Mouse (Mus musculus) ovary, postnatal 36 days (tissue): Measurements from ENCODE around the gene Commd8.

ENCODE experiments used
- DNase-seq: peaks from one replicate; pipeline ENCODE4 v3.0.0; 2022; ENCODE audit warnings: low spot score, mixed read lengths

The Commd8 gene

GRCm38 (mm10) chr5:72167594-72168284 is at the start of gene Commd8:
TSS of gene Commd8 (minus strand) at chr5:72168189.
- peak; percentile 94 for DNase-seq

- DNase-seq, result no peak
Observed at GRCm38 (mm10) chr5:72211741-72212140, 43.8 kb upstream of the Commd8 start.

GRCm38 (mm10) chr5:72210812-72211139 is 42.8 kb upstream of the Commd8 start:
- DNase-seq, result no peak

DNA sequence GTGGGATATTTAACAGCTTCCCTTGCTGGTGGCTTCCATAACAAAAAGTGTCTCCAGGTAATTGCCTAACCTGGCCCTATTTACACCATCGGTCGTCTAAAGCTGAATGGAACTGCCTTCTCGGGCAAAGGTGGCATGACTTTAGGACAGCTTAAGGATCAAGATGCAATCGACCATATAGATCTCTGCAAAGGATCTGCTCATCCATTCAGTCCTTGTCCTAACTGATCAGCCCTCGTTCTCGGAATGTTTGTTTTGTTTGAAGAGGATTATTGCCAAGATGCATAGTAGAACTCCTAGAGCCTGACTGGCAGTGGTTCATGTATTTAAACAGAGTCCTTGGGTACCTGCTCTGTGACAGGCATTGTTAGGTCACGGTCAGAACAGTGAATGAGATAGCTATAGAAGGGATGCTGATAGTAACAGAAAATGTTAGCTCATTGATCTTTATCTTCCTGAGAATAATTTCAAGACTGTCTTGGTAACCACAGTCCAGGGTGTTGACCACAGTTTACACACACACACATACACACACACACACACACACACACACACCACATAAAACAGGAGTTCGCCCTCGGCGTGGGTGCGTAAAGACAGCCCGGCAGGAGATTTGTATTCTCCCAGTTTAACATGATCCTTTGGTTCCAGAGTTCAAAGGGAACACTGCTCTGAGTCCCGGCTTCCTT is 42.3 kb upstream of the Commd8 start:
- DNase-seq, result no peak

DNA sequence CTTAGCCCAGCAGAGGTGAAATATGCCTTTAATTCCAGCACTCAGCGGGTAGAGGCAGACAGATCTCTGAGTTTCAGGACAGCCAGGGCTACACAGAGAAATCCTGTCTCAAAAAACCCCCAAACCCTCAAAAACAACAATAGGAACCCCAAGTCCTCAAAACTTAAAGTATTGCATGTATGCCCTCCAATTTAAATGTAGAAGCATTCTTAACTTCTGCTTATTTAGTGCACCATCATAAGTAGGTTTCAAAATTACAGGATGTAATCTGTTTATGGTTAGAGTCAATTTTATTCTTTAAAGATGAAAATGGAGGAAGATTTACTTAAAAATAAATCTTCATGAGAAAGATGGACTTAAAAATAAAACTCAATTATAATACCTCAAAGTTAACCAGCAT is 40.5 kb upstream of the Commd8 start:
- no peak for DNase-seq

GRCm38 (mm10) chr5:72205271-72205670 is 37.3 kb upstream of the Commd8 start:
- DNase-seq, result no peak

GRCm38 (mm10) chr5:72204507-72204906 is 36.5 kb upstream of the Commd8 start:
- DNase-seq, result no peak

DNA sequence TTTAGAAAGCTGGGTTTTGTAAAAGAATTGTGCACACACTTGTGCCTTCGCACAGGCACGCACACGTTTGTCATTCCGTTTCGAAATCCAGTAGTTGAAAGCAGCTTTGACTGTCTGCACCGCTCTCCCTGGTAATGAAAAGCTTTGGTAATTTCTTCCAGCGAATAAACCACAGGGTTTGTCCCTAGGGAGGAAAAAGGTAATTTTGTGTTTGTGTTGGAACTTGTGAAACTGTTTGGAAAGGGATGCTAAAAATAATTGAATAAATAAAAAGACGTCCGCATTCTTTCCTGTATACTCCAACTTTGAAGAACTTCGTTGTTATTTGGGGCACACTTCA is 35.7 kb upstream of the Commd8 start:
- DNase-seq, result no peak

DNA sequence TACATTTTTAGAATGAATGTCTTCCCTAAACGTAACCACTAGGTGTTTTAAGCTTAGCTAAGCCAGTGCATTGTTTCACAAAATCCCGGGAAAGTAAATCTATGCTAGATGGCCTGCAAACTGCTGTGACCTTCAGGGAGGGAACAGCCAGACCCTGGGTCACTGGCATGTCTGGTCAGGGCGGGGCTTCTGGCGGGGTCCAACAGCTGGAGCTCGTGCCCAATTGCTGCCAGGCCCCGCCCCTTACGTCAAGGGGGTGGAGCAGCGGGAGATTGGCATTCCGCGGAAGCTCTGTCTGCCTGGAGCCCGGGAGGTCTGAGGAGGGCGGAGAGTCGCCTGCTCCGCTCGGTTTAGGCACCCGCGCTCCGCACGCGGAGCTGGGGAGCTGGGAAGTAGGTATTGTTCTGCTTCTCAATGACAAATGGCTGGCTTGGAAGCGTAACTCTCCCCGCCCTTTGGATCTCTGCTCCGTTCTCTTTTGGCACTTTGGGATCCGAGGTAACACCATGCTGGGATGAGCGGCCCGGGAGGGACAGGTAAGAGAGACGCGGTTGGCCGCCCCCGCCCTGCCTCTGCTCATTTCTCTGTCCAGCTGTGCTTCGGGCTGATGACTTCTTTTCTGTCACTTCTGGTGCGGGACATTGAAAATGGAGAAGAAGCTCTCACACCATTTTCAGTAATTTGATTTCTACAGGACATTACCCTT is 35.2 kb upstream of the Commd8 start:
- DNase-seq, result peak; percentile 94

GRCm38 (mm10) chr5:72202016-72202415 is 34.0 kb upstream of the Commd8 start:
- DNase-seq, result peak; percentile 12

DNA sequence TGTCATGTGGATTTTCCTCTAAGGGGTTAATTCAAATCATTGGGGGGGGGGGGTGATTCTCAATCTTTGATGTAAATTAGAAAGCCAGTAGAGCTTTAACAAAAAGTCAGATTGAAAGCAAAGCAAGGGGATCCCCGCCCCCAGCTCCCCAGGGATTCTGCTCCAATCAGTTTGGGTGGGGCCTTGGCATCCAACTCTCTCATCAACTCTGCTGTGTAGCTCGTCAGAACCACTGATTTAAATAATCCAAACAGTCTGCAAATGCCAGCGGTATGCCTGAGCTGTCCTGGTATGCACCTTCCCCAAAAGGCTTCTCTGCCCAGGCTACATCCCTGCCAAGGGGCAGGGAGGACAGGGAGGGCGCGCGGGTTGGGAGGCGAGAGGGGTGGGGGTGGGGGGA is 33.6 kb upstream of the Commd8 start:
- DNase-seq, result peak; percentile 12

DNA sequence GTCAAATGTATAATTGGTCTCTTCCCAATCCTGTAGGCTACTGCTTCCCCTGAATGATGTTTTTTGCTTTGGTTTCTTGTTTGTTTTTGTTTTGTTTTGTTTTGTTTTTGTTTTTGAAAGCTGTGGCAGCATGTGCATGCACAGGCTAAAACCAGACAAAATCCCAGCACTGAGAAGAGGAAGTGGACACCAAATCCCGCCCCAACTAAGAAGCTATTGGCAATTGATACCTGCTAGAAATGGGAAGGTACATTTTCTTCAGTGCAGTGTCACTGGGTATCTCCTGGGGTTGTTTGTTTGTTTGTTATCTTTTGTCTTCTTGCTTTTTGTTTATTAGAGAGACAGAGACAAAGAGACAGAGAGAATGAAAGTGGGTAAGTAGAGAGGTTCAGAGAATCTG is 27.5 kb upstream of the Commd8 start:
- DNase-seq, result no peak

DNA sequence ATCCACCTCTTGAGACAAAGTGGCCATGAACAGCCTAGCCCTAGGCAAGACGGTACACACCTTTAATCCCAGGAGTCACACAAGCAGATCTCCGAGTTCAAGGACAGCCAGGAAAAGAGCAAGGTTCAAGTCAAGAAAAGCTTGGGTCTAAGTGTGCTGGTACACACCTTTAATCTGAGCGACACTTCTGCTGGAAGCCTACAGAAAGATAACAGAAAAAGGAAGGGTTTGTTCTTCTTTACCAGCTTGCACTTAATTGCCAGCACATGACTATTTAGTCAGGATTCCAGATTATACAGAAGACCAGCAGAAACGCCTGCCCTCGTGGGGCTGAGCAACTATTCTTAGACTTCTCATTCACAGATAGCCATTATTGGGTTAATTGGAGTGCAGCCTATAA is 23.9 kb upstream of the Commd8 start:
- no peak for DNase-seq

DNA sequence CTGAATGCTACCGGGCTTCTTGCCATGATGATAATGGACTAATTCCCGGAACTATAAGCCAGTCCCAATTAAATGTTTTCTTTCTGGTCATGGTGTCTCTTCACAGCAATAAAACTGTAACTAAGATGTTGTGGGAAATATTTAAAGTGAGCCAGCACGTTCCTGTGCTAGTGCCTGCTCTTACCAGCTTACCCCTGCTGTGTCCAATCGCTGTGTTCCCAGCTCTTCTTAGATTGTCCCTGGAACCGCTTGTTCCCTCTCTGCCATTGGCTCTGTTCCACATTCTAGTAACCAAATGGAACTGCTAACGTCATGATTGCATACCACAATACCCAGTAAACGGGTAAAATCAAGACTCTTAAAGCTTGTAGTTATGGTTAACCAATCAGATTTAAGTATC is 23.2 kb upstream of the Commd8 start:
- DNase-seq, result no peak

DNA sequence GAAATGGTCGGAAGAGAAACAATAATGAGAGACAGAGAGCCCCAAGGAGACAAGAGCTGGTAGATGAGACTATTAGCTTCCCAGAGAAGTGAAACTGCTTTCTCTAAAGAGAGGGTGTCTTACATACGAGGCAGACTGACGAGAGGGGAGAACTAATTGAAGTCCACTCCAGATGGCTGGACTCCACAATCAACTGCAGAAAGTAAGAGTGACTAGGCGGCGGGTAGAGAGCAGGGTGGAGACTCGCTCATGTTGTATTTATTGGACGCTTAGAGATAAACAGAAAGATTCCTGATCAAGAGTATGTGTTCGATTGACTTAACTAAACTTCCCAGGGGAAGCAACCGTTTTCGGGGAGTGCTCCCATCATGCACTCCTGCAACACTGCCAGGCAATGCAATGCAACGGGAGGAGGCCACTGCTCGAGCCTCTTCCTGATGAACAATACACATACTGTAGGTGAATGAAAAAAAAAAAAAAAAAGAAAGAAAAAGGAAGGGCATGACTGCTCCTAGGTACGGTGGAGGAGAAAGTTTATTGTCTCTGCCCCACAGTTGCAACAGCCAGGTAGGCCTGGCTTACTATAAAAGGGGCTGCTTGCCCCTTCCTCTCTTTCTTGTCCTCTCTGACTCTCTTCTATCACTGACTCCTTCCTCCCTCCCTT is 16.6 kb upstream of the Commd8 start:
- DNase-seq, result no peak

DNA sequence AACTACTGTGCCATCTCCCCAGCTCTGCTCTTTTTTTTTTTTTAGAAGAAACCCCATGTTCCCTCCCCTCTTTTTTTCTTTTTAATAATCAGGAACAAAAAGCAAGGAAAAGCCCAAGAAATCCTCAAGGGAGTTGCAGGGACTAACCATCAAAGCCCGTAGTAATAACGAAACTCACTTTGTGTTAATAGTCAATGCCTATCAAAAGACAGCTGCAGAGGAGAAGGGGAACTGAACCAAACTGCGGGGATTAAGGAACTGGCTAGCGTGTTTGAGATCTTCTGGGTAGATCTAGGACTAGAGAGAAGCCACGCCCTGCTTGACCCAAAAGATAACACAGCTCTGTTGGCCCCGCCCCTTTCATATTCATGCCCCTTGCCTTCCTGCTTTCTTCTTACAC is 15.9 kb upstream of the Commd8 start:
- DNase-seq, result no peak

GRCm38 (mm10) chr5:72182804-72183203 is 14.8 kb upstream of the Commd8 start:
- DNase-seq, result no peak

DNA sequence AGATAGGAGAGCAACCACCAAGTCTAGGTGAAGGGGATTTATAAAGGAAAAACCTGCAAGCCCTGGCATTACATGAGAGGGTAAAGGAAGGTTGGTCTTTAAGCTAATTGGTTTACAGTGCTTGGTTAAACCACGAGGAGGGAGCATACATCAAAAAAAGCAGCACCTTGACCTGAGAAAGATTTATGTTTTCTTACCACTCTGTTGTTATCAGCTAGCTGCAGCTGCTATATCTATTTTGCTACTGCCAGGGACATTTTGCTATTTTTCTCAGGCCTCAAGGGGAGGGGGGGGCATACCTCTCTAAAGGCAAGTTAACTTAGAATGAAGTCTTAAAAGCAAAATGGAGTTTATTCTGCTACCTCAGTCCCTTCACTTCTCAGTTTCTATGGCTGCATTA is 13.2 kb upstream of the Commd8 start:
- DNase-seq, result no peak

DNA sequence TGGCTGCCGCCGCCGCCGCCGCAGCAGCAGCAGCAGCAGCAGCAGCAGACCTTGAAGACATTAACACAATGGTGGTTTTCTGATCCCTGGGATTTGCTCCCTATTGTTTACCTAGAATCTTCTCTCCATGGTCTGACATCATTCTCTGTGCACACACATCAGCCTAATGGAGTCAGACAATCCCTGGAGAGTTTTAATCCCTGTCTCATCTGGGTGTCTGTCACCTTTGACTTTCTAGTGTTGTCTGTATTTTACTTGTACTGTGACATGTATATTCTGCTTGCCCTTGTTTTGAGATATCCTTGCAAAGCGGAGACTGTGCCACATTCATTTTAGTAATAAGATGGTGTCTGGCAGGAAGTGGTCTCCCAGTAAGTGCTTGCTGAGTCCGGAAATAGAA is 7.5 kb upstream of the Commd8 start:
- DNase-seq, result no peak

GRCm38 (mm10) chr5:72175050-72175449 is 7.1 kb upstream of the Commd8 start:
- DNase-seq, result no peak

GRCm38 (mm10) chr5:72173521-72173920 is 5.5 kb upstream of the Commd8 start:
- no peak for DNase-seq

GRCm38 (mm10) chr5:72172675-72173074 is 4.7 kb upstream of the Commd8 start:
- no peak for DNase-seq

DNA sequence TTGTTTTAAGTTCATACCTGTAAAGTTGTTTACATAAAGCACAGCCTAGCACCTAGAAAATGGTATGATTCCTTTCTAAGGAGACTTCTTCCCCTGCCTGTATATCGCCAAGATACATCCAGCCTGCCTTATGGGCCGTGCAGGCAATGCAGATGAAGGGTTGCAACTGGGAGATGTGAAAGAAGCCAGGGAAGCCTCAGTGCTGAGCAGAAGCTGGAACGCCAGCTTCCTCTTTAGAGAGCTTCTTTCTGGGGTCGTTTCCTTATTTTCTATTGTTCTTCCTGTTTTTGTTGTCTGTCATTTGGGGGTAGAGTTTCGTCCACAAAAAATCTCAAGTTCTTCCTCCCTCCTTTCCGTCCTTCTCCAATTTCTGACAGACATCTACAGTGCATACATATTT is 2.1 kb upstream of the Commd8 start:
- DNase-seq, result no peak
